Mouse (Mus musculus): Measurements from ENCODE around the gene Fmnl3. TPM values are rescaled to one million over a fixed set of nuclear protein-coding genes. Genes with fewer than 3 reads are reported as not detected.
A peak's percentile ranks its signal among the peaks of the same experiment; 100 is the strongest.

Gene Fmnl3
- polyA plus RNA-seq, 1 experiment from 2014 or later, result 32.4 TPM

DNA sequence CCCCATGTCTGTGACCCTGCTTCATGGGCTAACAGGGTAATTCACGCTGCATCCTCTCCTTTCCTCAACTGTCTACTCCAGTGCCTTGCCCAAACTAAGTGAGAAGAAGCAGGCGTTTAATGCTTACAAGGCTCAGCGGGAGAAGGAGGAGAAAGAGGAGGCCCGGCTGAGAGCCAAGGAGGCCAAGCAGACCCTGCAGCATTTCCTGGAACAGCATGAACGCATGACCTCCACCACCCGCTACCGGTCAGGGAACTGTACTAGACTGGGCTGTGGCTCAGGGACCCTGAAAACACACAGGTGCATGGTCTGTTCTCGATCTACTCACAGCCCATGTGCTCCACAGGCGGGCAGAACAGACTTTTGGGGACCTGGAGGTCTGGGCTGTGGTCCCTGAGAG, 62.8 kb downstream of the Fmnl3 start:
- H3K4me1 ChIP-seq, result no peaks in the 10 kb centered on the region
- ATAC-seq (replicated peaks; ENCODE audit: low FRiP score), result no peak
- H3K9me3 ChIP-seq (replicated peaks), result no peaks in the 10 kb centered on the region
- no peak overlapping the region for H3K4me2 ChIP-seq
- no peaks in the 10 kb centered on the region for H3K27me3 ChIP-seq
- no peak overlapping the region for H3K27ac ChIP-seq
- no peak overlapping the region for H3K4me3 ChIP-seq (replicated peaks)
- WGBS, result 83% methylated on average over 9 of the region's 9 CpGs
- no peak overlapping the region for H3K9ac ChIP-seq
- H3K36me3 ChIP-seq, result peaks cover 92% of the 10 kb centered on the region

GRCm38 (mm10) chr15:99296213-99296612, 74.1 kb downstream of the Fmnl3 start:
- Histone ChIP-seq H3K4me2 (peak overlapping the region; percentile 65), H3K36me3 (0 out of 2 replicates have a peak, but pooled peaks cover 7% of the 10 kb centered on the region), H3K4me3 (replicated peaks) (peak overlapping the region; percentile 65), H3K27ac (peak overlapping the region; percentile 91), H3K4me1 (peaks cover 20% of the 10 kb centered on the region), H3K9ac (no peak overlapping the region), H3K27me3 (no peaks in the 10 kb centered on the region), H3K9me3 (replicated peaks) (no peaks in the 10 kb centered on the region)
- ATAC-seq (replicated peaks; ENCODE audit: low FRiP score), result no peak
- WGBS, result 34% methylated on average over 5 of the region's 5 CpGs

DNA sequence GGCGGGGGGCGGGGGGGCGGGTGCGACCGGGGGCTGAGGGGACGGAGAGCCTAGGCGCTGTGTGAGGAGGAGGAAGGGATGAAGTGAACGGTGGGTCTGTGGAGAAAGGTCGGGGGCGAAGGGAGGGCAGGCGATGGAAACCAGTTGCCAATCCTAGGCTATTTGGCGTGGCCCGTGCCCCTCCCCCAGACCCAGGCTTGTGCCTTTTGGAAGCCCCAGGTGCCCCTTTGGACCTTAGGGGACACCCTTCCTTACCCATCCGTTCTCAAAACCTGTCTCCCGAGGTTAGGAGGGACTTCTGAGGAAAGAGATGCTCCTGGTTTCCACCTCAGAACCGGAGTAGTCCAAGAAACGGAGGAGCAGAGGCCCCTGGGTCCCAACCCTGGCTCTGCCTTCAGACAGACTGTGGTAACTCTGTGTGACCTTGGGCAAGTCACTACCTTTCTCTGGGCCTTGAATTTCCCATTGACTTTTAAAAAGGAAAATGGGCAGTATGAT, 74.7 kb downstream of the Fmnl3 start, which contains the start of gene Fam186b:
Fam186b (minus strand) TSS at position 405 of the 498 bp plus-strand sequence.
- Histone ChIP-seq H3K9me3 (replicated peaks) (no peaks in the 10 kb centered on the region), H3K9ac (peak within 1 kb of the TSS; percentile 71)
- WGBS, result 1% methylated on average over 12 of the region's 17 CpGs

GRCm38 (mm10) chr15:99294813-99295374, 75.4 kb downstream of the Fmnl3 start, which contains the start of gene Prpf40b:
Gene Prpf40b, plus strand, starts transcription at chr15:99295087.
- no peaks in the 10 kb centered on the region for H3K27me3 ChIP-seq
- no peaks in the 10 kb centered on the region for H3K36me3 ChIP-seq
- peak; percentile 95 for ATAC-seq (replicated peaks; ENCODE audit: low FRiP score)
- peak within 1 kb of the TSS; percentile 91 for H3K27ac ChIP-seq
- peak within 1 kb of the TSS; percentile 65 for H3K4me3 ChIP-seq (replicated peaks)
- H3K9ac ChIP-seq, result peak within 1 kb of the TSS; percentile 71
- peak within 1 kb of the TSS; percentile 65 for H3K4me2 ChIP-seq
- WGBS, result 1% methylated on average over 55 of the region's 64 CpGs
- no peaks in the 10 kb centered on the region for H3K9me3 ChIP-seq (replicated peaks)
- peaks cover 20% of the 10 kb centered on the region for H3K4me1 ChIP-seq

More for the DNA sequence above, 74.7 kb downstream of the Fmnl3 start, which contains the start of gene Fam186b:
- Histone ChIP-seq H3K36me3 (0 out of 2 replicates have a peak, but pooled peaks cover 6% of the 10 kb centered on the region), H3K27me3 (no peaks in the 10 kb centered on the region), H3K4me3 (replicated peaks) (peak within 1 kb of the TSS; percentile 65), H3K4me2 (peak within 1 kb of the TSS; percentile 65), H3K4me1 (peaks cover 20% of the 10 kb centered on the region), H3K27ac (peak within 1 kb of the TSS; percentile 91)
- ATAC-seq (replicated peaks; ENCODE audit: low FRiP score), result peak; percentile 59

GRCm38 (mm10) chr15:99294287-99294686, 76.0 kb downstream of the Fmnl3 start:
- Histone ChIP-seq H3K36me3 (no peaks in the 10 kb centered on the region), H3K27ac (peak overlapping the region; percentile 91), H3K4me1 (peaks cover 20% of the 10 kb centered on the region), H3K4me2 (peak overlapping the region; percentile 65), H3K4me3 (replicated peaks) (peak overlapping the region; percentile 65), H3K9ac (peak overlapping the region; percentile 71), H3K27me3 (no peaks in the 10 kb centered on the region), H3K9me3 (replicated peaks) (no peaks in the 10 kb centered on the region)
- no peak for ATAC-seq (replicated peaks; ENCODE audit: low FRiP score)
- WGBS, result 25% methylated on average over 16 of the region's 16 CpGs

GRCm38 (mm10) chr15:99290586-99290985, 79.7 kb downstream of the Fmnl3 start:
- Histone ChIP-seq H3K27ac (no peak overlapping the region), H3K27me3 (no peaks in the 10 kb centered on the region), H3K4me2 (no peak overlapping the region), H3K4me3 (replicated peaks) (no peak overlapping the region), H3K4me1 (peaks cover 9% of the 10 kb centered on the region), H3K9me3 (replicated peaks) (no peaks in the 10 kb centered on the region), H3K9ac (no peak overlapping the region), H3K36me3 (no peaks in the 10 kb centered on the region)
- ATAC-seq (replicated peaks; ENCODE audit: low FRiP score), result no peak
- WGBS, result 91% methylated on average over 11 of the region's 11 CpGs

DNA sequence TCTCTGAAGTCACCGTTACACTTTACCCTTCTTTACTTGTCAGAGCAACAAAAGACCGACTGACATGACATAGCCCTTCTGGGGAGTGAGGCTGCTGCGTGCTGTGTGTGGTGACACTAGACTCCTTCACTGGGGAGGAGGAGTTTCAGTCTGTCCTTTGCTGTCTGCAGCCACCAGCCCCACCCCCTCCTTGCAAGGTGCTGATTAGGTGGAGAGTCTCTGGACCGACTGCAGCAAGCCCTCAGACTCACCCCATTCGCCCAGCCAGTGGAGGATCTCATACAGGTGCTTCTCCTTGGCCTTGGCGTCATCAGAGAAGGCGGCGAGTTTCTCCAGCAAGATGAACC, 85.1 kb downstream of the Fmnl3 start:
- Histone ChIP-seq H3K27ac (no peak overlapping the region), H3K4me1 (peaks cover 12% of the 10 kb centered on the region; the same call in 1 of the 2 replicates), H3K36me3 (no peaks in the 10 kb centered on the region), H3K9ac (no peak overlapping the region), H3K27me3 (no peaks in the 10 kb centered on the region), H3K4me3 (replicated peaks) (no peak overlapping the region), H3K4me2 (no peak overlapping the region), H3K9me3 (replicated peaks) (no peaks in the 10 kb centered on the region)
- 0 out of 2 replicates have a peak, but pooled peaks have one; percentile 26 for ATAC-seq (replicated peaks; ENCODE audit: low FRiP score)
- 53% methylated on average over 8 of the region's 8 CpGs for WGBS

DNA sequence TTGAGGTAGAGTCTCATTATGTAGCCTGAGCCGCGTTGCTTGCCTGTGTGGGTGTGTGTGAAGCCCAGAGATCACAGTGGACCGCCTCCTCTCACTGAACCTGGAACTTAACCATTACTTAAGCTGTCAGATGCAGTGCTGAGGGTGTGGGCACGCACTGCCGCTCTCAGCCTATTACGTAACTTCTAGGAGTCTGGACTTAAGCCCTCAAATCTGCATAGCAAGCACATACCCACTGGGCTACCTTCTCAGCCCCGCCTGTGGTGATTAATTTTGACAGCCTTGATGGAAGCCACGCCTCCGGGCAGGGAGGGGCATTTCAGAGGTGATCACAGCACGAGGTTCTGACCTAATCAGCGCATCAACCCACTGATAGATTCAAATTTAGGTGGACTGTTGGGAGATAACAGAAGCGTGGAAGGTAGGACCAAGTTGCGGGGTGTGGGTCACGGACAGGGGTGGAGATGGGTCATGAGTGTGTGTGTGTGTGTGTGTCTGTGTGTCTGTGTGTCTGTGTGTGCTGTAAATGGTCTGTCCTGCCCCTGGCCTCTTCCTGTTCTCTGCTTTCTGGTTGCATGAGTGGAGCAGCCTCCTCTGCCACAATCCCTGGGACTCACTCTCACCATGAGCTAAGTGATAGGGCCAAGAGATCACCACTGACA, 85.6 kb downstream of the Fmnl3 start:
- Histone ChIP-seq H3K4me3 (replicated peaks) (no peak overlapping the region), H3K27me3 (no peaks in the 10 kb centered on the region), H3K9ac (no peak overlapping the region), H3K27ac (no peak overlapping the region), H3K36me3 (no peaks in the 10 kb centered on the region), H3K4me1 (peaks cover 12% of the 10 kb centered on the region; the same call in 1 of the 2 replicates), H3K4me2 (0 out of 2 replicates have a peak overlapping the region, but pooled peaks have one; percentile 14), H3K9me3 (replicated peaks) (no peaks in the 10 kb centered on the region)
- ATAC-seq (replicated peaks; ENCODE audit: low FRiP score), result peak; percentile 76; the same call in 1 of the 2 replicates
- 33% methylated on average over 14 of the region's 14 CpGs for WGBS

DNA sequence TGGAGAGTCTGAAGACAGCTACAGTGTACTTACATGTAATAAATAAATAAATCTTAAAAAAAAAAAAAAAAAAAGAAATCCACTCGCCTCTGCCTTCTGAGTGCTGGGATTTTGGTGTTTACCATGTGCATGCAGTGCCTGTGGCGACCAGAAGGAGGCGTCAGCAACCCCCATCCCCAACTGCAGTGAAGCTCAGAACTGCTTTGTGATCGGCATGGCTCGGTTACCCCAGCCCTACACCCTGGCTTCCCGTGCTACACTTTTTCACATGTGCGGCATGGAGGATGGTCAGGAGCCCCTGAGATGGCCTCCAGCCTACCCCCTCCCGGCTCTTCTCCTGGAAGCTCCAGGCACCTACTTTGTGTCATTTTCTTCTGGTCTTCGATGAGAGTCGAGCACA, 86.8 kb downstream of the Fmnl3 start:
- ATAC-seq (replicated peaks; ENCODE audit: low FRiP score), result no peak
- Histone ChIP-seq H3K4me2 (no peak overlapping the region), H3K27me3 (no peaks in the 10 kb centered on the region), H3K9ac (no peak overlapping the region), H3K4me3 (replicated peaks) (no peak overlapping the region), H3K4me1 (peaks cover 12% of the 10 kb centered on the region; the same call in 1 of the 2 replicates), H3K27ac (no peak overlapping the region), H3K36me3 (no peaks in the 10 kb centered on the region), H3K9me3 (replicated peaks) (no peaks in the 10 kb centered on the region)
- WGBS, result 67% methylated on average over 10 of the region's 10 CpGs

DNA sequence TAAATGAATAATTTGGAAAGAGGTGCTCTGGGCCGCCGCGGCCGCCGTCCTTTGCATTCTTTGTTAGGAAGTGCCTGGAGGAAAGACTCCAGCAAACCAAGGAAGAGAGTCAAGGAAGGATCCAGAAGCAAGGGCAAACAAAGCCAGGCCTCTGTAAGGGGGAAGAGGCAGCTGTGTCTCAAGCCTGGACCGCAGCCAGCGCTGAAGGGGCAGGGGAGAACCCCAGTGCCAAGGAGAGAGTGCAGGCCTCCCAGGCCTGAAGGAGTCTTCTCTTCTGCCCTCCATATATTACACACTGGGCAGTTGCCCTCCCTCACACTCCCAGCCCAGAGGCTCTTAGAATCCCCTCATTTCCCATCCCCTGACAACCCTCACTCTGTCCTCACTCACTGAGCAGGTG, 92.0 kb downstream of the Fmnl3 start:
- no peak for ATAC-seq (replicated peaks; ENCODE audit: low FRiP score)
- Histone ChIP-seq H3K27me3 (no peaks in the 10 kb centered on the region), H3K4me1 (0 out of 2 replicates have a peak, but pooled peaks cover 2% of the 10 kb centered on the region), H3K27ac (no peak overlapping the region), H3K4me3 (replicated peaks) (no peak overlapping the region), H3K9me3 (replicated peaks) (no peaks in the 10 kb centered on the region), H3K36me3 (no peaks in the 10 kb centered on the region), H3K4me2 (no peak overlapping the region), H3K9ac (no peak overlapping the region)
- 81% methylated on average over 7 of the region's 7 CpGs for WGBS

DNA sequence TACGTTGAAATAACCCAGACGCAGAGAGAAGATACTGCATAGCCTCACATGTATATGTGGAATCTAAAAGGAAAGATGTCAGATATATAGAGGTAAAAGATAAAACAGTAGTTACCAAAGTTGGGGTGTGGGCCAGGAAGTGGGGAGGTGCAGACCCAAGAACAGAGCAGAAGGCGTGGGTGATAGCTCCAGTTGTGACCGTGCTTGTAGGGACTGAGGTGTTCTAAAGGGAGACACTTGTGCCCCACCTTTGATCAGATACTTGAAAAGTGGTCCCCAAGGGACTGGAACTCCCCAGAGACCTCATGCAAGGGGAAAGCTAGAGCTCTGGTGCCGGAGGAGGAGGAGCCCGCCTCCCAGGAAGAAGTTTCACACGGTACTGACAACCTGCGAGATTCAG, 94.2 kb downstream of the Fmnl3 start:
- peaks cover 8% of the 10 kb centered on the region for H3K4me1 ChIP-seq
- no peak overlapping the region for H3K9ac ChIP-seq
- no peaks in the 10 kb centered on the region for H3K27me3 ChIP-seq
- no peaks in the 10 kb centered on the region for H3K9me3 ChIP-seq (replicated peaks)
- H3K4me3 ChIP-seq (replicated peaks), result no peak overlapping the region
- no peak overlapping the region for H3K4me2 ChIP-seq
- no peak for ATAC-seq (replicated peaks; ENCODE audit: low FRiP score)
- WGBS, result 78% methylated on average over 8 of the region's 8 CpGs
- H3K27ac ChIP-seq, result no peak overlapping the region
- no peaks in the 10 kb centered on the region for H3K36me3 ChIP-seq

All from kidney, embryonic 15.5 days (tissue).